Mouse (Mus musculus) megakaryocyte-erythroid progenitor cell, adult 5 weeks (primary cell): Measurements from ENCODE around the gene Ccl11. TPM values are rescaled to one million over a fixed set of nuclear protein-coding genes. Genes with fewer than 3 reads are reported as not detected.

Source experiments
- polyA plus RNA-seq: library from polyadenylated mRNA; stranded (reverse); fragments of >175 nt; gene quantifications from 2 replicates; pipeline ENCODE4 v1.2.3, GENCODE M21; 2012

Ccl11 gene
- polyA plus RNA-seq: not detected in 2 replicates

DNA sequence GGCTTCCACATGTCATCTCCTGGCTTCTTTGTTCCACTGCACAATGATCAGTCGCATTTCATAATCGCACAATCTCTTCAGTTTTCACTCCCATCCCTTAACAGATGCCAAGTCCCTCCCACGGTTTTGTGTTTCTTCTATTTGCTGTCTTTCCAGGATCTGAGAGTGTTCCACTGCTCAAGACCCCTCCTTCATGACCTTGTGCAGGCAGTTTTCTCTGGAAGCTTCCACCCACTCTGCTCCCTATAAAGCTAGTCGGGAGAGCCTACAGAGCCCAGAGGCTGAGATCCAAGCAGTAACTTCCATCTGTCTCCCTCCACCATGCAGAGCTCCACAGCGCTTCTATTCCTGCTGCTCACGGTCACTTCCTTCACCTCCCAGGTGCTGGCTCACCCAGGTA is at the start of gene Ccl11:
Ccl11 (plus strand) TSS at position 178 of the 400 bp plus-strand sequence.

DNA sequence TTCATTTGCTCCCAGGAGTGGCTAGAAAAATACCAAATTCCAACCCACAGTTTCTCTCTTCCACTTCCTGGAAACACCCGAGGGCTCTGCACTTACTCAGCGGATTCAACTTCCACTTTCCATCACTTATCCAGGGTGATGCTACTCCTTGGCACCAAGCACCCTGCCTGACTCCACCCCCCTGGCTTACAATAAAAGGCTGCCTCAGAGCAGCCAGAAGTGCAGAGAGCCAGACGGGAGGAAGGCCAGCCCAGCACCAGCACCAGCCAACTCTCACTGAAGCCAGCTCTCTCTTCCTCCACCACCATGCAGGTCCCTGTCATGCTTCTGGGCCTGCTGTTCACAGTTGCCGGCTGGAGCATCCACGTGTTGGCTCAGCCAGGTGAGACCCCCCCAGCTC is 22.3 kb upstream of the Ccl11 start, which contains the start of gene Ccl2:
Ccl2 (plus strand) TSS at position 216 of the 400 bp plus-strand sequence.

DNA sequence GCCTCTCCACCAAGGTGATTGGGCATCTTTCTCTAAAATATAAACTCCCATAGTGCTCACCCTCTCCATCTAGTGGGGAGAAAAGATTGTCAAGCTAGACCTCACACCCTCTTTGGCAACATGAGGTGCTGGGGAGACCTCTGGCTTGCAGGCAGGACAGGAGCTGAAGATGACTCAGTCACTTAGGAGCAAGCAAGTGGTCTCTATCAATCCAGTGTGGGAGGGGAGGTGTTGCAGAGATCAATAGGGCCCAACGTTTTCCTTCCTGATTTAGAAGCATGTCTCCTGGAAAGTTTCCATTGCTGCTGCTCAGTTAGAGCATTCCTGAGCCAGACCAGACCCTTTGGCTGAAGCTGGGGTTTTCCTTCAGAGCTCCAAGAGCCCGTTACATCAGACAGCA is 19.1 kb upstream of the Ccl11 start, which contains the start of gene Gm17268:
Gm17268 (minus strand) TSS at position 28 of the 400 bp plus-strand sequence.

DNA sequence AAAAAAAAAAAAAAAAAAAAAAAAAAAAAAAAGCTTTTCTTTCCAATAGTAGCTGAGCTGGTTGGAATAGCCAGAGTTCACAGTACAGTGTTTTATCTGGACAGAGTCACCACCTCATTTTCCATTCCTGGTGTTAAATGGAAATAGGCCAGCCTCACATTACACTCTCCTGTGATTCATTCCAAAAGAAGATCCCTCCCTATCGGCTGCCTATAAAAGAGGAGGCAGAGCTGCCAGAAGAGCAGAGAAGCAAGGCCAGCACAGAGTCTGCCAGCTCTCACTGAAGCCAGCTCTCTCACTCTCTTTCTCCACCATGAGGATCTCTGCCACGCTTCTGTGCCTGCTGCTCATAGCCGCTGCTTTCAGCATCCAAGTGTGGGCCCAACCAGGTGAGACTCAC is 12.2 kb upstream of the Ccl11 start, which contains the start of gene Ccl7:
Ccl7 (plus strand) TSS at position 242 of the 400 bp plus-strand sequence.

DNA sequence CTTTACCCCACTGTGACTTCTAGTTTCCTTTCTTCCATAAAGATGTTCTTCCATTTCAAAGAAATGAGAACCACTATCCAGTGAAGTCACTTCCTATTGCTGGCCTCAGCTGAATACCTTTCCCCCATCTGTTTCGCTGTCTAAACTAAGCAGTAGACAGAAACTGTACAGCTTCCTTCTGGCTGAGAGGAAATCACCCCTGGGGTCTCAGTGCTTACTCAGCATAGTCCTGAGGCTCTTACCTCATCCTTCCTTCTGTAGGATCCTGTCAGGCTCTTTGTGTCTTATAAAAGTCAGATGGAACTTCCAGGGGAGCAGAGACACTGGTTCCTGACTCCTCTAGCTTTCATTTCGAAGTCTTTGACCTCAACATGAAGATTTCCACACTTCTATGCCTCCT is 43.9 kb downstream of the Ccl11 start, which contains the start of gene Ccl12:
Ccl12 (plus strand) TSS at position 317 of the 400 bp plus-strand sequence.

Other genes starting within 250 kb of the Ccl11 start
- not detected in 2 replicates for gene 5530401A14Rik, start 197.2 kb upstream of the Ccl11 start, polyA plus RNA-seq
- not detected in 2 replicates for gene Asic2, start 89.4 kb upstream of the Ccl11 start, polyA plus RNA-seq
- 3.7 and 6.0 TPM in 2 replicates for gene Ccl2, start 22.3 kb upstream of the Ccl11 start, polyA plus RNA-seq
- gene Gm17268, start 19.3 kb upstream of the Ccl11 start, polyA plus RNA-seq: not detected in 2 replicates
- not detected in 2 replicates for gene Ccl7, start 12.1 kb upstream of the Ccl11 start, polyA plus RNA-seq
- gene Ccl12, start 44.0 kb downstream of the Ccl11 start, polyA plus RNA-seq: not detected in 2 replicates
- gene Ccl8, start 57.4 kb downstream of the Ccl11 start, polyA plus RNA-seq: not detected in 2 replicates
- not detected in 2 replicates for gene Ccl1, start 247.9 kb downstream of the Ccl11 start, polyA plus RNA-seq